In genomic region chr11:8500855-8501254, GRCm38 (mm10) we compare ENCODE assay signal across 17 mouse cellular contexts.
A peak's percentile ranks its signal among the peaks of the same experiment; 100 is the strongest.
DNase-seq lines count a peak whose midpoint lies in the region; ATAC-seq and TF ChIP-seq lines count a peak whose summit lies in the region.
"Had no signal": no experiment of that assay in that cellular context is flagged by ENCODE, and none has a peak within 500 bp of the region (broad histone marks: within the 10 kb centered on the region; RNA-seq: fewer than 3 reads in every experiment).

No protein-coding gene starts in this region.

- peak; percentile 44; the same call in 1 of the 2 replicates for ATAC-seq in heart, embryonic 12.5 days (ENCODE audit: insufficient number of reproducible peaks, low FRiP score)
- ATAC-seq in heart, postnatal 0 days (ENCODE audit: insufficient read depth, low read depth): peak; percentile 77

- H3K4me3 ChIP-seq in heart, embryonic 12.5 days: no peak overlapping the region
- H3K4me3 ChIP-seq in heart, postnatal 0 days (ENCODE audit: low read depth, low read length): no peak overlapping the region
- peak overlapping the region; percentile 36 for H3K4me3 ChIP-seq in lung, adult 2 months (replicated peaks; ENCODE audit: extremely low read depth, low read depth, low read length)
- H3K4me3 ChIP-seq: embryonic facial prominence, embryonic 10.5 days; gastrocnemius, adult 2 months; midbrain, embryonic 10.5 days had no signal

- TF ChIP-seq CTCF in heart, postnatal 0 days (IDR thresholded peaks at IDR 0.05; ENCODE audit: low read depth): no peak
- TF ChIP-seq CTCF in lung, adult 2 months (IDR thresholded peaks at IDR 0.05; ENCODE audit: insufficient read depth, low read length): no peak

- WGBS in heart, embryonic 12.5 days: 16% methylated on average over 6 of the region's 6 CpGs
- 14% methylated on average over 6 of the region's 6 CpGs for WGBS in heart, postnatal 0 days
- WGBS in lung, adult 2 months: 50% methylated on average over 6 of the region's 6 CpGs

- no peak; the same call in 1 of the 2 replicates for TF ChIP-seq EP300 in heart, postnatal 0 days (IDR thresholded peaks at IDR 0.05; ENCODE audit: low read depth)

- no peak overlapping the region for H3K9ac ChIP-seq in heart, embryonic 12.5 days
- H3K9ac ChIP-seq in heart, postnatal 0 days (replicated peaks; ENCODE audit: low read depth, low read length): no peak overlapping the region

- no peak for TF ChIP-seq POLR2A in lung, adult 2 months (IDR thresholded peaks at IDR 0.05; ENCODE audit: borderline replicate concordance, extremely low read depth, low read depth, low read length)

- H3K9me3 ChIP-seq in heart, embryonic 12.5 days (replicated peaks): no peaks in the 10 kb centered on the region
- no peaks in the 10 kb centered on the region for H3K9me3 ChIP-seq in heart, postnatal 0 days (replicated peaks; ENCODE audit: control insufficient read depth, low read length)
- H3K9me3 ChIP-seq: embryonic facial prominence, embryonic 10.5 days; midbrain, embryonic 10.5 days had no signal

- intact Hi-C loops in heart, postnatal 25 days (cut with DNase I): no loop called here

- no peaks in the 10 kb centered on the region for H3K36me3 ChIP-seq in heart, embryonic 12.5 days
- H3K36me3 ChIP-seq in heart, postnatal 0 days (replicated peaks; ENCODE audit: control insufficient read depth, insufficient read depth, low read length): peaks cover 6% of the 10 kb centered on the region; the same call in 1 of the 2 replicates
- H3K36me3 ChIP-seq: midbrain, embryonic 10.5 days had no signal

- H3K27ac ChIP-seq in heart, embryonic 12.5 days (ENCODE audit: poor library complexity, severe bottlenecking): peak overlapping the region; percentile 81
- H3K27ac ChIP-seq in heart, postnatal 0 days (ENCODE audit: low read depth): peak overlapping the region; percentile 91
- H3K27ac ChIP-seq: embryonic facial prominence, embryonic 10.5 days; gastrocnemius, adult 2 months; macrophage; midbrain, embryonic 10.5 days had no signal

- no peak for DNase-seq in heart, postnatal 25 days (ENCODE audit: low spot score)
- peak; percentile 82 for DNase-seq in heart, postnatal 0 days (ENCODE audit: low spot score)
- DNase-seq in lung, adult 2 months: peak; percentile 42
- DNase-seq in lung, postnatal 25 days (ENCODE audit: low spot score): peak; percentile 80
- DNase-seq in layer of hippocampus, postnatal 25 days (ENCODE audit: extremely low spot score in 1 of 2, low spot score in 1 of 2): no peak
- no peak for DNase-seq in gastrocnemius, postnatal 10 days
- no peak for DNase-seq in embryo, embryonic 9.5 days (ENCODE audit: extremely low spot score)
- DNase-seq: cerebellum, adult 18-20 months; gastrocnemius, adult 2 months; kidney, adult 9 months; kidney, postnatal 36 days; thymus, postnatal 36 days had no signal

- peaks cover 61% of the 10 kb centered on the region for H3K4me1 ChIP-seq in heart, embryonic 12.5 days (replicated peaks)
- peaks cover 61% of the 10 kb centered on the region for H3K4me1 ChIP-seq in heart, postnatal 0 days (ENCODE audit: control insufficient read depth, insufficient read depth)
- peaks cover 22% of the 10 kb centered on the region for H3K4me1 ChIP-seq in lung, adult 2 months (ENCODE audit: control insufficient read depth, insufficient read depth, low read length)

- H3K27me3 ChIP-seq in heart, embryonic 12.5 days (replicated peaks): no peaks in the 10 kb centered on the region
- H3K27me3 ChIP-seq in heart, postnatal 0 days (ENCODE audit: control insufficient read depth, insufficient read depth, low read length): no peaks in the 10 kb centered on the region

- peak overlapping the region; percentile 43 for H3K4me2 ChIP-seq in heart, embryonic 12.5 days
- peak overlapping the region; percentile 41 for H3K4me2 ChIP-seq in heart, postnatal 0 days (ENCODE audit: low read depth, low read length)
- H3K4me2 ChIP-seq: liver, embryonic 11.5 days had no signal

Comparison
In these comparisons a context has a peak if more than half of its experiments do, and no peak if none do; other contexts are left out.
1. DNase-seq: peak in heart, postnatal 0 days (single experiment), lung, adult 2 months (single experiment) and lung, postnatal 25 days (single experiment); none in heart, postnatal 25 days (single experiment), layer of hippocampus, postnatal 25 days (0 of 2), gastrocnemius, postnatal 10 days (single experiment) and embryo, embryonic 9.5 days (single experiment).